ENCODE assay signal across 7 mouse cellular contexts in the genomic region with DNA sequence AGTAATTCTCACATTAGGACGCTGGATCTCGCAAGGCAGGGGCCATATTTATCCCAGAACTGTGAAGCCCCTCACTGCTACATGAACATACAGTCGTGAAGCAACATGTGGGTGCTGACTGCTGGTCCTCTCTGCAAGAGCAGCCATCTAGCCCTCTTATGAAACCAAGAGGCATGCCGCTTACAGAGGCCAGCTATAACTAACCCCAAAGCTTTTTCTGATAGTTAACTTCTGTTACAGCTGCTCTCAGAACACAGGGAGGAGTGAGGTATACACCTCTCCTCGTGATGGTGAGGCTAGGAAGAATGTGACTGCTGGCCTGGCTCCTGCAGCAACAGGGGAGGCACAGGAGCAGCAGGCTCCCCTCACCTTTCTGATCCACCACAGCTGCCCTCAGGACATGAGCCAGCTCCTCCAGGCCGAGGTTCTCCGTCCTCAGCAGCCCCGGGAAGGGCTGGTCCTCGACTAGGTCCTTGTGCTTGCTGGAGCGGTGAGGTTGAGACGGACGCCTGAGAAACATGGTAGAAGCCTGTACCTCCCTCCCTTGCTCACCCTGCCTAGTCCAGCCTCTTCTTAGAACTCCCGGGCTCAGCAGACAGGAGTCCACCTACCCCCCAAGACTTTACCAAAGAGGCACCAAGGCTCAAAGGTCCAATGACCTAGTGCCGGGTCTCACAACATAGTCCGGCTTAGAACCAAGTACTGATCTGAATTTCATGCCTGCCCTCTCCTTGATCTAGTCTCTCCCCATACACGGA. TPM values are rescaled to one million over a fixed set of nuclear protein-coding genes. Genes with fewer than 3 reads are reported as not detected.
DNase-seq lines count a peak whose midpoint lies in the region; ATAC-seq and TF ChIP-seq lines count a peak whose summit lies in the region.

No protein-coding gene starts in this region.

- peak overlapping the region; percentile 82 for H3K9ac ChIP-seq in embryonic facial prominence, embryonic 13.5 days

- WGBS in embryonic facial prominence, embryonic 13.5 days, result 10% methylated on average over 16 of the region's 16 CpGs
- WGBS in midbrain, embryonic 10.5 days, result 18% methylated on average over 16 of the region's 16 CpGs

- peaks cover 26% of the 10 kb centered on the region for H3K36me3 ChIP-seq in embryonic facial prominence, embryonic 13.5 days
- H3K36me3 ChIP-seq in midbrain, embryonic 10.5 days, result peaks cover 36% of the 10 kb centered on the region

- peaks cover 17% of the 10 kb centered on the region for H3K4me1 ChIP-seq in embryonic facial prominence, embryonic 13.5 days
- peaks cover 24% of the 10 kb centered on the region for H3K4me1 ChIP-seq in midbrain, embryonic 10.5 days

- peak overlapping the region; percentile 93 for H3K27ac ChIP-seq in layer of hippocampus, adult 2 months
- peak overlapping the region; percentile 58; the same call in 1 of the 2 replicates for H3K27ac ChIP-seq in embryonic facial prominence, embryonic 13.5 days
- H3K27ac ChIP-seq in midbrain, embryonic 10.5 days (replicated peaks), result peak overlapping the region; percentile 82

- H3K9me3 ChIP-seq in embryonic facial prominence, embryonic 13.5 days, result no peaks in the 10 kb centered on the region
- no peaks in the 10 kb centered on the region for H3K9me3 ChIP-seq in midbrain, embryonic 10.5 days (replicated peaks)

- peak overlapping the region; percentile 95 for H3K4me2 ChIP-seq in embryonic facial prominence, embryonic 13.5 days

- ATAC-seq in embryonic facial prominence, embryonic 13.5 days (ENCODE audit: insufficient number of reproducible peaks, insufficient read depth, low FRiP score, low TSS enrichment, low read depth), result peak; percentile 39; the same call in 1 of the 2 replicates
- ATAC-seq in inflammation-experienced regulatory T-cells, adult 6 months, result peak; percentile 33

- no peak for TF ChIP-seq CTCF in layer of hippocampus, adult 2 months (conservative IDR thresholded peaks at IDR 0.05)

- no peak for DNase-seq in layer of hippocampus, adult 2 months (ENCODE audit: low spot score in 2 of 2)
- DNase-seq in layer of hippocampus, adult 9-10 months (ENCODE audit: low spot score), result no peak
- peak; percentile 52 for DNase-seq in NIH3T3 (ENCODE audit: low read depth)
- no peak for DNase-seq in midbrain, embryonic 10.5 days (ENCODE audit: low spot score)
- DNase-seq in right cerebral cortex, adult 18-20 months, result no peak

- peak overlapping the region; percentile 65 for H3K4me3 ChIP-seq in layer of hippocampus, adult 2 months
- peak overlapping the region; percentile 59 for H3K4me3 ChIP-seq in embryonic facial prominence, embryonic 13.5 days
- peak overlapping the region; percentile 69 for H3K4me3 ChIP-seq in midbrain, embryonic 10.5 days

- no peaks in the 10 kb centered on the region for H3K27me3 ChIP-seq in embryonic facial prominence, embryonic 13.5 days
- H3K27me3 ChIP-seq in midbrain, embryonic 10.5 days (ENCODE audit: low read depth, poor library complexity, severe bottlenecking), result no peaks in the 10 kb centered on the region

RNA-seq across cellular contexts. Expression of gene Rpusd3, which starts 0.5 kb away (rescaled TPM):
- total RNA-seq in layer of hippocampus, adult 2 months (2021), result 10 to 100 TPM; 40.2 to 44.4 TPM
- polyA plus RNA-seq in embryonic facial prominence, embryonic 13.5 days (2015; fragmentation: Nextera tagmentation; extraction: Ambion mirVana), result 25.3 and 32.1 TPM in 2 replicates
- polyA plus RNA-seq in inflammation-experienced regulatory T-cells, adult 6 months (2017; shearing (Covaris generic)), result 10 to 100 TPM in 2 of 3 experiments, 1 to 10 TPM in 1; 6.5 to 13.4 (median 12.0) TPM
- 36.3 and 43.4 TPM in 2 replicates for polyA plus RNA-seq in midbrain, embryonic 10.5 days (2016; fragmentation: Nextera tagmentation; extraction: Ambion mirVana)

RNA-seq across cellular contexts. Expression of gene Cidec, which starts 16.9 kb away (rescaled TPM):
- total RNA-seq in layer of hippocampus, adult 2 months (2021), result not detected
- polyA plus RNA-seq in embryonic facial prominence, embryonic 13.5 days (2015; fragmentation: Nextera tagmentation; extraction: Ambion mirVana), result not detected in 2 replicates
- polyA plus RNA-seq in inflammation-experienced regulatory T-cells, adult 6 months (2017; shearing (Covaris generic)), result not detected
- polyA plus RNA-seq in midbrain, embryonic 10.5 days (2016; fragmentation: Nextera tagmentation; extraction: Ambion mirVana), result not detected in 2 replicates

RNA-seq across cellular contexts. Expression of gene Jagn1, which starts 23.7 kb away (rescaled TPM):
- 10 to 100 TPM; 41.9 to 42.3 TPM for total RNA-seq in layer of hippocampus, adult 2 months (2021)
- polyA plus RNA-seq in embryonic facial prominence, embryonic 13.5 days (2015; fragmentation: Nextera tagmentation; extraction: Ambion mirVana), result 82.7 and 93.2 TPM in 2 replicates
- 10 to 100 TPM; 50.3 to 60.1 (median 56.3) TPM for polyA plus RNA-seq in inflammation-experienced regulatory T-cells, adult 6 months (2017; shearing (Covaris generic))
- 90.0 and 93.5 TPM in 2 replicates for polyA plus RNA-seq in midbrain, embryonic 10.5 days (2016; fragmentation: Nextera tagmentation; extraction: Ambion mirVana)

RNA-seq across cellular contexts. Expression of gene Ttll3, which starts 29.6 kb away (rescaled TPM):
- 10 to 100 TPM; 15.5 to 23.2 TPM for total RNA-seq in layer of hippocampus, adult 2 months (2021)
- polyA plus RNA-seq in embryonic facial prominence, embryonic 13.5 days (2015; fragmentation: Nextera tagmentation; extraction: Ambion mirVana), result 4.3 and 5.3 TPM in 2 replicates
- 10 to 100 TPM in 2 of 3 experiments, 1 to 10 TPM in 1; 6.6 to 18.5 (median 16.4) TPM for polyA plus RNA-seq in inflammation-experienced regulatory T-cells, adult 6 months (2017; shearing (Covaris generic))
- 5.9 and 6.7 TPM in 2 replicates for polyA plus RNA-seq in midbrain, embryonic 10.5 days (2016; fragmentation: Nextera tagmentation; extraction: Ambion mirVana)

RNA-seq across cellular contexts. Expression of gene Il17re, which starts 39.7 kb away (rescaled TPM):
- total RNA-seq in layer of hippocampus, adult 2 months (2021), result under 1 TPM; 0.22 to 0.46 TPM
- polyA plus RNA-seq in embryonic facial prominence, embryonic 13.5 days (2015; fragmentation: Nextera tagmentation; extraction: Ambion mirVana), result 9.1 and 9.2 TPM in 2 replicates
- 1 to 10 TPM in 2 of 3 experiments, under 1 TPM in 1; 0.69 to 8.2 (median 1.9) TPM for polyA plus RNA-seq in inflammation-experienced regulatory T-cells, adult 6 months (2017; shearing (Covaris generic))
- 1.1 and 1.4 TPM in 2 replicates for polyA plus RNA-seq in midbrain, embryonic 10.5 days (2016; fragmentation: Nextera tagmentation; extraction: Ambion mirVana)
